Mouse (Mus musculus) heart, embryonic 14.5 days (tissue): ENCODE results near the gene Dpy19l3. TPM values are rescaled to one million over a fixed set of nuclear protein-coding genes. Genes with fewer than 3 reads are reported as not detected.

Source experiments
- ATAC-seq: fragments of 200-750 bp; cut with Nextera tagmentation; 2 replicates; pipeline ENCODE4 v1.8.0; 2017; ENCODE audit warnings: low read depth, moderate TSS enrichment; ENCODE audit not compliant: insufficient number of reproducible peaks, insufficient read depth, low FRiP score
- H3K27ac ChIP-seq, 2 experiments: fragments of 200-500 bp in 1 of 2; fragments of 300-500 bp in 1 of 2; sonication (generic) in 1 of 2; replicated peaks in 1 of 2; 2 replicates each; pipeline ENCODE4 v1.5.1; 2012 to 2014; ENCODE audit warnings: low read depth in 2 of 2, low read length in 2 of 2, control low read depth in 1 of 2, mild to moderate bottlenecking in 1 of 2, mixed read lengths in 1 of 2; ENCODE audit not compliant: control insufficient read depth in 1 of 2, insufficient read depth in 1 of 2
- H3K27me3 ChIP-seq: fragments of 300-500 bp; sonication (generic); 2 replicates; pipeline ENCODE4 v1.6.1; 2014; ENCODE audit warnings: mild to moderate bottlenecking, low read length, control low read depth; ENCODE audit not compliant: control insufficient read depth, insufficient read depth
- H3K36me3 ChIP-seq: fragments of 300-500 bp; sonication (generic); 2 replicates; pipeline ENCODE4 v1.6.1; 2014; ENCODE audit warnings: mild to moderate bottlenecking, control low read depth, low read length, mixed read lengths; ENCODE audit not compliant: control insufficient read depth, insufficient read depth
- H3K4me1 ChIP-seq, 2 experiments: fragments of 200-500 bp in 1 of 2; fragments of 300-500 bp in 1 of 2; sonication (generic) in 1 of 2; 2 replicates each; pipeline ENCODE4 v1.6.1; 2012 to 2014; ENCODE audit warnings: low read length in 2 of 2, control low read depth in 1 of 2, mixed read lengths in 1 of 2; ENCODE audit not compliant: control insufficient read depth in 2 of 2, insufficient read depth in 2 of 2
- H3K4me2 ChIP-seq: fragments of 300-500 bp; sonication (generic); 2 replicates; pipeline ENCODE4 v1.6.1; 2014; ENCODE audit warnings: mild to moderate bottlenecking, low read length
- H3K4me3 ChIP-seq, 2 experiments: fragments of 200-500 bp in 1 of 2; fragments of 300-500 bp in 1 of 2; sonication (generic) in 1 of 2; 2 replicates each; pipeline ENCODE4 v1.5.1; 2012 to 2014; ENCODE audit warnings: low read length in 2 of 2, mild to moderate bottlenecking in 2 of 2, control low read depth in 1 of 2, low read depth in 1 of 2, moderate library complexity in 1 of 2; ENCODE audit not compliant: control insufficient read depth in 1 of 2, insufficient read depth in 1 of 2
- H3K9ac ChIP-seq: fragments of 300-500 bp; sonication (generic); 2 replicates; pipeline ENCODE4 v1.6.1; 2014; ENCODE audit warnings: mild to moderate bottlenecking, low read length
- H3K9me3 ChIP-seq: fragments of 300-500 bp; sonication (generic); 2 replicates; pipeline ENCODE4 v1.6.1; 2016; ENCODE audit warnings: low read length, control low read depth; ENCODE audit not compliant: control insufficient read depth
- WGBS: fragments of 180-500 bp; shearing (Covaris S2); extraction: QIAGEN DNeasy Blood & Tissue Kit; methylation state at CpG from one replicate; pipeline ENCODE4 v1.1.7; 2014; 5-methylcytosine and 5-hydroxymethylcytosine counted together
- polyA plus RNA-seq: library from polyadenylated mRNA; unstranded; fragments of >200 nt; fragmentation: Nextera tagmentation; extraction: Ambion mirVana; gene quantifications from 2 replicates; pipeline ENCODE4 v1.2.1, GENCODE M21; 2014

The Dpy19l3 gene
- 15.6 and 18.7 TPM in 2 replicates for polyA plus RNA-seq

GRCm38 (mm10) chr7:35754033-35754885 lies at the start of gene Dpy19l3:
Dpy19l3 (minus strand) TSS chr7:35754454.
- H3K4me3 ChIP-seq, result peak within 1 kb of the TSS; percentile 88 to 91
- H3K9ac ChIP-seq, result peak within 1 kb of the TSS; percentile 82
- H3K27me3 ChIP-seq, result no peaks in the 10 kb centered on the region
- H3K9me3 ChIP-seq, result 0 out of 2 replicates have a peak, but pooled peaks cover 2% of the 10 kb centered on the region
- peaks cover 5 to 10% of the 10 kb centered on the region in 2 experiments; a peak in 3 of 4 replicates for H3K4me1 ChIP-seq
- peak; percentile 95 for ATAC-seq
- peak within 1 kb of the TSS; percentile 100 for H3K4me2 ChIP-seq
- H3K36me3 ChIP-seq, result peaks cover 12% of the 10 kb centered on the region
- under 1% methylated on average over 67 of the region's 70 CpGs for WGBS
- H3K27ac ChIP-seq, result peak within 1 kb of the TSS in 1 of 2 experiments; percentile 37; a peak in 1 of 4 replicates

GRCm38 (mm10) chr7:35802906-35803595 lies 48.8 kb upstream of the Dpy19l3 start, which contains the start of gene Zfp507:
Zfp507 (minus strand) TSS chr7:35803003.
- Histone ChIP-seq H3K9me3 (no peaks in the 10 kb centered on the region), H3K4me2 (peak within 1 kb of the TSS; percentile 90), H3K27me3 (no peaks in the 10 kb centered on the region), H3K27ac (peak within 1 kb of the TSS; percentile 57 to 84), H3K9ac (peak within 1 kb of the TSS; percentile 98), H3K4me3 (peak within 1 kb of the TSS; percentile 89 to 97), H3K4me1 (peaks cover 2 to 14% of the 10 kb centered on the region in 2 experiments; a peak in 3 of 4 replicates), H3K36me3 (peaks cover 30% of the 10 kb centered on the region)
- 24% methylated on average over 24 of the region's 26 CpGs for WGBS
- ATAC-seq, result peak; percentile 93

GRCm38 (mm10) chr7:35802201-35802905 lies 48.1 kb upstream of the Dpy19l3 start:
- no peaks in the 10 kb centered on the region for H3K9me3 ChIP-seq
- H3K4me2 ChIP-seq, result peak overlapping the region; percentile 90
- peak overlapping the region; percentile 98 for H3K9ac ChIP-seq
- peaks cover 36% of the 10 kb centered on the region for H3K36me3 ChIP-seq
- peak overlapping the region; percentile 89 to 97 for H3K4me3 ChIP-seq
- H3K4me1 ChIP-seq, result peaks cover 2 to 14% of the 10 kb centered on the region in 2 experiments; a peak in 3 of 4 replicates
- no peaks in the 10 kb centered on the region for H3K27me3 ChIP-seq
- under 1% methylated on average over 44 of the region's 49 CpGs for WGBS
- H3K27ac ChIP-seq, result peak overlapping the region; percentile 57 to 84
- ATAC-seq, result peak; percentile 80

GRCm38 (mm10) chr7:35796123-35796522 lies 41.9 kb upstream of the Dpy19l3 start:
- 0 out of 2 replicates have a peak, but pooled peaks have one; percentile 54 for ATAC-seq
- Histone ChIP-seq H3K9ac (no peak overlapping the region), H3K4me2 (no peak overlapping the region), H3K4me1 (peaks cover 3 to 16% of the 10 kb centered on the region in 2 experiments; a peak in 2 of 4 replicates), H3K27me3 (no peaks in the 10 kb centered on the region), H3K9me3 (no peaks in the 10 kb centered on the region), H3K27ac (no peak overlapping the region), H3K36me3 (peaks cover 88% of the 10 kb centered on the region), H3K4me3 (no peak overlapping the region)
- WGBS, result 50% methylated on average over 7 of the region's 7 CpGs

- ATAC-seq, result no peak
- Histone ChIP-seq H3K27me3 (no peaks in the 10 kb centered on the region), H3K9me3 (no peaks in the 10 kb centered on the region), H3K4me3 (no peak overlapping the region), H3K4me1 (peaks cover 2 to 13% of the 10 kb centered on the region in 2 experiments; a peak in 2 of 4 replicates), H3K27ac (no peak overlapping the region), H3K9ac (no peak overlapping the region), H3K4me2 (no peak overlapping the region), H3K36me3 (peaks cover 90% of the 10 kb centered on the region)
- WGBS, result 62% methylated on average over 12 of the region's 12 CpGs
These were observed 40.0 kb upstream of the Dpy19l3 start for GRCm38 (mm10) chr7:35794145-35794664.

- Histone ChIP-seq H3K36me3 (peaks cover 90% of the 10 kb centered on the region), H3K27ac (no peak overlapping the region), H3K4me2 (no peak overlapping the region), H3K4me1 (peaks cover 2 to 13% of the 10 kb centered on the region in 2 experiments; a peak in 2 of 4 replicates), H3K27me3 (no peaks in the 10 kb centered on the region), H3K4me3 (no peak overlapping the region), H3K9me3 (no peaks in the 10 kb centered on the region), H3K9ac (no peak overlapping the region)
- 75% methylated on average over 12 of the region's 12 CpGs for WGBS
- ATAC-seq, result no peak
These were observed 38.0 kb upstream of the Dpy19l3 start for GRCm38 (mm10) chr7:35792150-35792848.
